Mouse (Mus musculus) embryonic facial prominence, embryonic 12.5 days (tissue): ENCODE results near the gene Fgf8. TPM values are rescaled to one million over a fixed set of nuclear protein-coding genes. Genes with fewer than 3 reads are reported as not detected.

Source experiments
- ATAC-seq: fragments of 200-750 bp; cut with Nextera tagmentation; 2 replicates; pipeline ENCODE4 v1.8.0; 2017; ENCODE audit not compliant: insufficient number of reproducible peaks, insufficient read depth, low FRiP score, low TSS enrichment
- H3K27ac ChIP-seq: fragments of 300-500 bp; sonication (generic); 2 replicates; pipeline ENCODE4 v1.5.1; 2016; ENCODE audit warnings: mild to moderate bottlenecking
- H3K27me3 ChIP-seq: fragments of 300-500 bp; sonication (generic); 2 replicates; pipeline ENCODE4 v1.6.1; 2016; ENCODE audit warnings: mild to moderate bottlenecking, moderate library complexity
- H3K36me3 ChIP-seq: fragments of 300-500 bp; sonication (generic); 2 replicates; pipeline ENCODE4 v1.6.1; 2016; ENCODE audit warnings: mild to moderate bottlenecking
- H3K4me1 ChIP-seq: fragments of 300-500 bp; sonication (generic); 2 replicates; pipeline ENCODE4 v1.6.1; 2016
- H3K4me2 ChIP-seq: fragments of 300-500 bp; sonication (generic); replicated peaks from 2 replicates; pipeline ENCODE4 v1.6.1; 2016; ENCODE audit warnings: mild to moderate bottlenecking, moderate library complexity
- H3K4me3 ChIP-seq: fragments of 300-500 bp; sonication (generic); 2 replicates; pipeline ENCODE4 v1.5.1; 2016; ENCODE audit warnings: mild to moderate bottlenecking
- H3K9ac ChIP-seq: fragments of 300-500 bp; sonication (generic); 2 replicates; pipeline ENCODE4 v1.6.1; 2016; ENCODE audit warnings: mild to moderate bottlenecking, moderate library complexity
- H3K9me3 ChIP-seq: fragments of 300-500 bp; sonication (generic); 2 replicates; pipeline ENCODE4 v1.6.1; 2016; ENCODE audit warnings: mild to moderate bottlenecking, moderate library complexity
- WGBS: fragments of 180-500 bp; shearing (Covaris S2); methylation state at CpG from one replicate; pipeline ENCODE4 v1.1.7; 2016; 5-methylcytosine and 5-hydroxymethylcytosine counted together
- polyA plus RNA-seq: library from polyadenylated mRNA; unstranded; fragments of >200 nt; fragmentation: Nextera tagmentation; extraction: Ambion mirVana; gene quantifications from 2 replicates; pipeline ENCODE4 v1.2.1, GENCODE M21; 2016

The Fgf8 gene
- polyA plus RNA-seq, 1 experiment from 2014 or later = 3.5 TPM

GRCm38 (mm10) chr19:45717493-45718220 is 25.1 kb downstream of the Fgf8 start:
- Histone ChIP-seq H3K36me3 (no peaks in the 10 kb centered on the region), H3K9me3 (no peaks in the 10 kb centered on the region), H3K4me3 (peak overlapping the region; percentile 9; the same call in 1 of the 2 replicates), H3K4me2 (peak overlapping the region; percentile 39), H3K9ac (no peak overlapping the region; the same call in 1 of the 2 replicates), H3K27me3 (no peaks in the 10 kb centered on the region), H3K27ac (peak overlapping the region; percentile 68), H3K4me1 (peaks cover 14% of the 10 kb centered on the region)
- peak; percentile 76 for ATAC-seq
- WGBS = 5% methylated on average over 16 of the region's 16 CpGs

GRCm38 (mm10) chr19:45708704-45709103 is 34.0 kb downstream of the Fgf8 start:
- WGBS = 74% methylated on average over 3 of the region's 3 CpGs
- ATAC-seq = no peak
- H3K27me3 ChIP-seq = no peaks in the 10 kb centered on the region
- no peak overlapping the region for H3K4me3 ChIP-seq
- H3K4me1 ChIP-seq = peaks cover 5% of the 10 kb centered on the region
- H3K9me3 ChIP-seq = no peaks in the 10 kb centered on the region
- H3K36me3 ChIP-seq = no peaks in the 10 kb centered on the region
- H3K27ac ChIP-seq = no peak overlapping the region
- H3K4me2 ChIP-seq = no peak overlapping the region
- H3K9ac ChIP-seq = no peak overlapping the region

- WGBS = 41% methylated on average over 6 of the region's 6 CpGs
- H3K4me3 ChIP-seq = no peak overlapping the region
- no peaks in the 10 kb centered on the region for H3K36me3 ChIP-seq
- no peak overlapping the region for H3K27ac ChIP-seq
- H3K9me3 ChIP-seq = no peaks in the 10 kb centered on the region
- H3K4me2 ChIP-seq = no peak overlapping the region
- peaks cover 5% of the 10 kb centered on the region; the same call in 1 of the 2 replicates for H3K4me1 ChIP-seq
- no peaks in the 10 kb centered on the region for H3K27me3 ChIP-seq
- H3K9ac ChIP-seq = no peak overlapping the region
- ATAC-seq = no peak
Measured at GRCm38 (mm10) chr19:45696281-45696600, 46.5 kb downstream of the Fgf8 start.

GRCm38 (mm10) chr19:45695496-45696280 is 47.0 kb downstream of the Fgf8 start:
- Histone ChIP-seq H3K27ac (no peak overlapping the region; the same call in 1 of the 2 replicates), H3K36me3 (no peaks in the 10 kb centered on the region), H3K9ac (no peak overlapping the region), H3K9me3 (no peaks in the 10 kb centered on the region), H3K4me2 (0 out of 2 replicates have a peak overlapping the region, but pooled peaks have one; percentile 1), H3K4me1 (peaks cover 5% of the 10 kb centered on the region; the same call in 1 of the 2 replicates), H3K27me3 (no peaks in the 10 kb centered on the region), H3K4me3 (no peak overlapping the region)
- no peak for ATAC-seq
- 40% methylated on average over 25 of the region's 25 CpGs for WGBS

GRCm38 (mm10) chr19:45694056-45694455 is 48.7 kb downstream of the Fgf8 start:
- H3K9me3 ChIP-seq = no peaks in the 10 kb centered on the region
- WGBS = 31% methylated on average over 3 of the region's 3 CpGs
- peaks cover 5% of the 10 kb centered on the region; the same call in 1 of the 2 replicates for H3K4me1 ChIP-seq
- H3K27ac ChIP-seq = no peak overlapping the region
- ATAC-seq = no peak
- H3K36me3 ChIP-seq = no peaks in the 10 kb centered on the region
- no peak overlapping the region for H3K4me2 ChIP-seq
- no peaks in the 10 kb centered on the region for H3K27me3 ChIP-seq
- no peak overlapping the region for H3K4me3 ChIP-seq
- H3K9ac ChIP-seq = no peak overlapping the region

- 89% methylated on average over 8 of the region's 8 CpGs for WGBS
- no peaks in the 10 kb centered on the region for H3K36me3 ChIP-seq
- no peak for ATAC-seq
- H3K4me2 ChIP-seq = no peak overlapping the region
- no peak overlapping the region for H3K9ac ChIP-seq
- H3K4me3 ChIP-seq = no peak overlapping the region
- H3K27ac ChIP-seq = no peak overlapping the region
- H3K9me3 ChIP-seq = no peaks in the 10 kb centered on the region
- H3K4me1 ChIP-seq = peaks cover 5% of the 10 kb centered on the region; the same call in 1 of the 2 replicates
- H3K27me3 ChIP-seq = no peaks in the 10 kb centered on the region
Measured at GRCm38 (mm10) chr19:45692211-45692610, 50.5 kb downstream of the Fgf8 start.

GRCm38 (mm10) chr19:45691001-45691535 is 51.6 kb downstream of the Fgf8 start:
- H3K4me2 ChIP-seq = no peak overlapping the region
- H3K9me3 ChIP-seq = no peaks in the 10 kb centered on the region
- H3K27ac ChIP-seq = no peak overlapping the region
- no peaks in the 10 kb centered on the region for H3K27me3 ChIP-seq
- WGBS = 49% methylated on average over 8 of the region's 8 CpGs
- no peak overlapping the region for H3K9ac ChIP-seq
- H3K4me1 ChIP-seq = peaks cover 4% of the 10 kb centered on the region; the same call in 1 of the 2 replicates
- ATAC-seq = no peak
- H3K36me3 ChIP-seq = no peaks in the 10 kb centered on the region
- H3K4me3 ChIP-seq = no peak overlapping the region

- WGBS = 57% methylated on average over 4 of the region's 4 CpGs
Measured at GRCm38 (mm10) chr19:45687001-45687400, 55.7 kb downstream of the Fgf8 start.

More at GRCm38 (mm10) chr19:45687001-45687400, 55.7 kb downstream of the Fgf8 start:
- Histone ChIP-seq H3K27me3 (no peaks in the 10 kb centered on the region), H3K9ac (no peak overlapping the region), H3K9me3 (no peaks in the 10 kb centered on the region), H3K27ac (no peak overlapping the region), H3K36me3 (no peaks in the 10 kb centered on the region), H3K4me3 (no peak overlapping the region), H3K4me1 (no peaks in the 10 kb centered on the region), H3K4me2 (no peak overlapping the region)
- ATAC-seq = no peak

Other genes starting within 250 kb of the Fgf8 start
- gene Poll, start 182.4 kb downstream of the Fgf8 start, polyA plus RNA-seq = 15.6 and 17.6 TPM in 2 replicates
- gene Gm17018, start 182.3 kb downstream of the Fgf8 start, polyA plus RNA-seq = 43.3 and 43.8 TPM in 2 replicates
- 6.8 and 7.9 TPM in 2 replicates for gene Fbxw4, start 82.6 kb downstream of the Fgf8 start, polyA plus RNA-seq
- gene Npm3, start 6.7 kb upstream of the Fgf8 start, polyA plus RNA-seq = 13.2 and 15.0 TPM in 2 replicates
- gene Mgea5, start 40.9 kb upstream of the Fgf8 start, polyA plus RNA-seq = 85.8 and 91.9 TPM in 2 replicates
- gene Kcnip2, start 73.1 kb upstream of the Fgf8 start, polyA plus RNA-seq = 1.1 and 1.4 TPM in 2 replicates